Mouse (Mus musculus) CD4-positive naive resting alpha-beta T cell, adult 57 days (primary cell): ENCODE results near the gene H2-M10.4. TPM values are rescaled to one million over a fixed set of nuclear protein-coding genes. Genes with fewer than 3 reads are reported as not detected.

ENCODE experiments used
- total RNA-seq: library from RNA; stranded (reverse); gene quantifications from one replicate; pipeline ENCODE4 v1.2.4, GENCODE M21; 2023

The H2-M10.4 gene
- total RNA-seq = not detected

DNA sequence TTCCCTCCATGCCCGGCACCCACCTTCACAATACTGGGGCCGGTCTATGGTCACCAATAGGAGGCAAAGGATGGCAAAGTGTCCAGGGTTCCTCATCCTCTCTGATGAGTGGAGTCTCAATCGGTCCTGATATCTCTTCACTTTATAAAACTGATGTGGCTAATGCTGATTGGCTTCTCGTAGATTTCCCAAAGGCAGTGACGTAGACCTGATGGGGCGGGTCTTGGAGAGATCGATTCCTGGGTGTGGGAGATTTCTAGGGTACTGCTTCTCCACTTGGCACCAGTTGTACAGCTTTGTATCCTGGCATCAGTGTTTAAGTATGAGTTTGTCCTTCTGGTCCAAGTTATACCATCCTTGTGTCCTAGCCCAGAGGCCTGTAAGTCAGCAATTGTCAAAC lies at the start of gene H2-M10.4:
Gene H2-M10.4, minus strand, starts transcription at position 101 of the 400 bp plus-strand sequence.

Other genes with a start within 250 kb of the H2-M10.4 start
- gene Rpp21, start 204.3 kb downstream of the H2-M10.4 start, total RNA-seq = 86.3 TPM
- 85.3 TPM for gene Trim39, start 190.1 kb downstream of the H2-M10.4 start, total RNA-seq
- gene H2-M10.2, start 175.8 kb downstream of the H2-M10.4 start, total RNA-seq = not detected
- gene H2-M10.1, start 136.2 kb downstream of the H2-M10.4 start, total RNA-seq = not detected
- gene H2-M10.3, start 93.9 kb downstream of the H2-M10.4 start, total RNA-seq = not detected
- not detected for gene H2-M11, start 84.7 kb upstream of the H2-M10.4 start, total RNA-seq
- gene H2-M9, start 180.3 kb upstream of the H2-M10.4 start, total RNA-seq = not detected
- gene H2-M1, start 209.9 kb upstream of the H2-M10.4 start, total RNA-seq = not detected